Mouse (Mus musculus) C2C12 (cell line): ENCODE data around the gene Zfp771. TPM values are rescaled to one million over a fixed set of nuclear protein-coding genes. Genes with fewer than 3 reads are reported as not detected.

ENCODE experiments used
- H3K27me3 ChIP-seq: one replicate; pipeline ENCODE4 v1.6.1; 2011; ENCODE audit not compliant: control insufficient read depth, insufficient read depth, insufficient read length
- H3K36me3 ChIP-seq: one replicate; pipeline ENCODE4 v1.6.1; 2011; ENCODE audit not compliant: control insufficient read depth, insufficient read depth
- H3K4me3 ChIP-seq: one replicate; pipeline ENCODE4 v1.5.1; 2011; ENCODE audit warnings: mild to moderate bottlenecking, control low read depth; ENCODE audit not compliant: poor library complexity, insufficient read depth, severe bottlenecking
- H3K79me2 ChIP-seq: one replicate; pipeline ENCODE4 v1.6.1; 2011; ENCODE audit not compliant: control insufficient read depth, insufficient read depth
- H3K79me3 ChIP-seq: one replicate; pipeline ENCODE4 v1.6.1; 2011; ENCODE audit warnings: low read depth, control low read depth
- H3ac ChIP-seq: one replicate; pipeline ENCODE3; 2011; ENCODE audit warnings: low read depth; ENCODE audit not compliant: control insufficient read depth, insufficient read length
- CEBPB ChIP-seq: IDR thresholded peaks from one replicate; pipeline ENCODE4 v1.6.1; 2011; ENCODE audit warnings: low read depth, mild to moderate bottlenecking, control low read depth, moderate library complexity
- CTCF ChIP-seq: IDR thresholded peaks from one replicate; pipeline ENCODE4 v1.5.1; 2011; ENCODE audit not compliant: control insufficient read depth, insufficient read depth, insufficient read length
- FOSL1 ChIP-seq: IDR thresholded peaks from one replicate; pipeline ENCODE4 v1.8.0; 2011; ENCODE audit warnings: mild to moderate bottlenecking, low read length; ENCODE audit not compliant: poor library complexity, insufficient read depth, severe bottlenecking
- MAX ChIP-seq: IDR thresholded peaks from one replicate; pipeline ENCODE4 v1.6.1; 2011; ENCODE audit warnings: mild to moderate bottlenecking, control low read depth
- MYOD1 ChIP-seq: IDR thresholded peaks from one replicate; pipeline ENCODE4 v1.6.1; 2011; ENCODE audit warnings: low read depth; ENCODE audit not compliant: control insufficient read depth, insufficient read length
- MYOG ChIP-seq: IDR thresholded peaks from one replicate; pipeline ENCODE4 v1.6.1; 2011; ENCODE audit not compliant: control insufficient read depth, insufficient read length; ENCODE audit errors: extremely low read depth
- USF1 ChIP-seq: IDR thresholded peaks from one replicate; pipeline ENCODE4 v1.6.1; 2011; ENCODE audit warnings: low read depth, mild to moderate bottlenecking, control low read depth, moderate library complexity
- polyA plus RNA-seq: library from polyadenylated mRNA; unstranded; fragments of >200 nt; fragmentation: generic; extraction: Trizol; gene quantifications from one replicate; pipeline ENCODE4 v1.2.1, GENCODE M21; 2012; ENCODE audit warnings: missing spikeins

The Zfp771 gene
- polyA plus RNA-seq, 1 experiment = 38.0 TPM

DNA sequence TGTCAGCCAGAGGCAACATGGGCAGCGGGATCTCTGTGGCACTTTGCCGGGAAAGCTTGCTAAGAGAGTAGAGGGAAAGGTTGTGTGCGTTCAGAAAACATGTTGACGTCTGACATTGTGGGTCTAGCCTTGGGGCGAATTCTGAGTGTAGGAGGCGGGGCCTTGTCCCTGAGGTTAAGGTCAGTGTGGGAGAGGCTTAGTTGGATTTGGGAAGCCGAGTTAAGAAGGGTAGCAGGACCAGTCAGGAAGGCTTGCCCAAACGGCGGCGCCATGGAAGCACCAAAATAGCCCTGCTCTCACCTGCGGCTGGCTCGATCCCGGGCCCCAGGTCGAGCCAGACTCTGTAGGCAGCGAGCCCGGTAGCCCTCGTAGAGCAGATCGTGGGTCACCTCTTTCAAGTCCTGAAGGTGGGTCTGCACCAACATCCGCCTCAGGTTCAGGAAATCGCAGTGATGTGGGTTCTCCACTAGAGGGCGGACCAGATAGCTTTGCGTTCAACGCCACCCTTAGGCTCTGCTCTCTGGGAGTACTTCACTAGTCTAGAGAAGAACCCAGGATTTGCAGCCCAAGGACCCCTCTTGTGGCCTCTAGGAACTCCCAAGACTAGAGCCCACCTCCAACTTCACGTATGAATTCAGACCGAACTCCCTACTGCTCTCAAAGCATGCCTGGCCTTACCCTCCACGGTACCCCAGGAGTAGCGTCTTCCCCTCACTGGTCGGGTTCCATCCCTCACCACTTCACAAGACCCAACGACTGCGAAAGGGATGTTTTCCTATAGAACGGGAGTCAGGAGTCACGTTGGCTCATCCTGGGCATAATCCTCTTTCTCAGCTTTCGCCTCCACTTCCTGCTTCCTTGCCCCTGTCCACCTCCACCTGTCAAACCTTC is 28.8 kb upstream of the Zfp771 start:
- Histone ChIP-seq H3K79me2 (no peaks in the 10 kb centered on the region), H3K27me3 (no peaks in the 10 kb centered on the region), H3K4me3 (no peak overlapping the region), H3K79me3 (no peaks in the 10 kb centered on the region), H3ac (no peak overlapping the region), H3K36me3 (no peaks in the 10 kb centered on the region)
- TF ChIP-seq USF1 = no peak
- no peak for TF ChIP-seq CTCF
- TF ChIP-seq FOSL1 = no peak
- no peak for TF ChIP-seq MAX
- TF ChIP-seq CEBPB = no peak
- no peak for TF ChIP-seq MYOD1
- no peak for TF ChIP-seq MYOG

DNA sequence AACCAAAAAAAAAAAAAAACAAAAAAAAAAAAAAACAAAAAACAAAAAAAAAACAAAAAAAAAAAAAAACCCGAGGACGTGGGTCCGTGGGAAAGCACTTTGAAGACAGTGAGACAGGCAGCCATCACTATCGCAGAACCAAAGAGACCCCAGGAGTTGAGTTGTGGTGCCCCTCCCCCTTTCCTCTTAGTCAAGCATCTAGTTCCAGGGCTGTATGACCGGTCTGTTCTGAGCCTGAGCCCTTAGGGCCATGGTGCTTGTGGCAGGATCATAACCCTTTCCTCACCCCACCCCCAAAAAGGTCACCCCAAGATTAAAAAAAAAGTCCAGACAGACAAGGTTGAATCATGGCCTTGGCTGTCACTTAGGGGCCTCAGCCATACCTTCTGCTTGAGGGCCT is 27.8 kb upstream of the Zfp771 start:
- no peaks in the 10 kb centered on the region for H3K36me3 ChIP-seq
- no peaks in the 10 kb centered on the region for H3K79me2 ChIP-seq
- H3ac ChIP-seq = no peak overlapping the region
- H3K27me3 ChIP-seq = no peaks in the 10 kb centered on the region
- TF ChIP-seq MAX = no peak
- TF ChIP-seq CTCF = no peak
- TF ChIP-seq MYOD1 = no peak
- TF ChIP-seq USF1 = no peak
- no peak for TF ChIP-seq MYOG
- no peak for TF ChIP-seq FOSL1
- TF ChIP-seq CEBPB = no peak
- H3K4me3 ChIP-seq = no peak overlapping the region
- H3K79me3 ChIP-seq = no peaks in the 10 kb centered on the region

DNA sequence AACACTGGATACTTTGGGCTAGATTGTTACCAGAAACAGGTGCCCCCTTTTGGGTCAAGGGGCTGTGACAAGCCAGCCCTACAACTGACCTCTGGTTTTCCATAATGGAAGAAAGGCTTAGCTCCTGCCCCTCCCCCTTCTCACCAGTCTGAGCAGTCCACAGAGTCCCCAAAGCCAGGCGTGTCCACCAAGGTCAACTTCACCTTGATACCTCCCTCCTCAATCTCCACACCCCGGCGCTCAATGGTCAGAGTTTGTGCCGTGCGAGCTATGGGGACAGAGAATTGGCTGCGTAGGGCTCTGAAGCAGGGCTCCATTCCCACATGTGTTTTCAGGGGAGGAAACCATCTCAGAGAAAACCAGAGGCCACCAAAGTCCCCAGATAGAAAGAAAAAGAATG is 26.6 kb upstream of the Zfp771 start:
- Histone ChIP-seq H3K79me2 (no peaks in the 10 kb centered on the region), H3K4me3 (no peak overlapping the region), H3K36me3 (no peaks in the 10 kb centered on the region), H3ac (no peak overlapping the region), H3K27me3 (no peaks in the 10 kb centered on the region), H3K79me3 (no peaks in the 10 kb centered on the region)
- TF ChIP-seq CEBPB (no peak), FOSL1 (no peak), MYOG (no peak), USF1 (no peak), MAX (no peak), CTCF (no peak), MYOD1 (no peak)

- no peak overlapping the region for H3ac ChIP-seq
- no peaks in the 10 kb centered on the region for H3K79me2 ChIP-seq
- H3K27me3 ChIP-seq = no peaks in the 10 kb centered on the region
- no peak overlapping the region for H3K4me3 ChIP-seq
- no peaks in the 10 kb centered on the region for H3K79me3 ChIP-seq
- TF ChIP-seq CTCF = no peak
- no peak for TF ChIP-seq MYOD1
- TF ChIP-seq USF1 = no peak
- no peak for TF ChIP-seq MYOG
- TF ChIP-seq MAX = no peak
- TF ChIP-seq CEBPB = no peak
- TF ChIP-seq FOSL1 = no peak
- H3K36me3 ChIP-seq = no peaks in the 10 kb centered on the region
Observed at GRCm38 (mm10) chr7:127217901-127218642, 26.0 kb upstream of the Zfp771 start.

GRCm38 (mm10) chr7:127218670-127219069 is 25.4 kb upstream of the Zfp771 start:
- H3K27me3 ChIP-seq = no peaks in the 10 kb centered on the region
- TF ChIP-seq MAX (no peak), CEBPB (no peak), MYOG (no peak), FOSL1 (no peak), USF1 (no peak), MYOD1 (no peak), CTCF (no peak)
- H3K79me2 ChIP-seq = no peaks in the 10 kb centered on the region
- no peaks in the 10 kb centered on the region for H3K36me3 ChIP-seq
- H3K79me3 ChIP-seq = no peaks in the 10 kb centered on the region
- no peak overlapping the region for H3ac ChIP-seq
- no peak overlapping the region for H3K4me3 ChIP-seq
